ENCODE assay signal across 27 mouse cellular contexts in genomic region chrX:96126803-96127202, GRCm38 (mm10). TPM values are rescaled to one million over a fixed set of nuclear protein-coding genes. Genes with fewer than 3 reads are reported as not detected.
DNase-seq lines count a peak whose midpoint lies in the region; ATAC-seq lines count a peak whose summit lies in the region.
"Had no signal": no experiment of that assay in that cellular context is flagged by ENCODE, and none has a peak within 500 bp of the region (broad histone marks: within the 10 kb centered on the region; RNA-seq: fewer than 3 reads in every experiment).

No protein-coding gene starts in this region.

- ATAC-seq in heart, embryonic 15.5 days (replicated peaks; ENCODE audit: insufficient number of reproducible peaks, insufficient read depth, low FRiP score, low read depth): no peak
- ATAC-seq: CD4-positive, CD25-positive, alpha-beta regulatory T cell, adult 4 months; forebrain, embryonic 16.5 days; liver, embryonic 12.5 days had no signal

- H3K79me2 ChIP-seq in macrophage (ENCODE audit: inconsistent target): peaks cover 90% of the 10 kb centered on the region

- H3K27ac ChIP-seq in heart, embryonic 15.5 days: peak overlapping the region; percentile 37
- peak overlapping the region; percentile 38; the same call in 1 of the 2 replicates for H3K27ac ChIP-seq in macrophage
- H3K27ac ChIP-seq: embryonic facial prominence, embryonic 15.5 days; kidney, embryonic 15.5 days; limb, embryonic 13.5 days; liver, embryonic 12.5 days; neural tube, embryonic 12.5 days; stomach, postnatal 0 days had no signal

- H3K36me3 ChIP-seq in heart, embryonic 15.5 days: no peaks in the 10 kb centered on the region
- H3K36me3 ChIP-seq in macrophage (ENCODE audit: inconsistent target): no peaks in the 10 kb centered on the region
- H3K36me3 ChIP-seq: embryonic facial prominence, embryonic 15.5 days; kidney, embryonic 15.5 days; limb, embryonic 13.5 days; liver, embryonic 12.5 days; neural tube, embryonic 12.5 days had no signal

- H3K4me1 ChIP-seq in heart, embryonic 15.5 days (replicated peaks): peaks cover 25% of the 10 kb centered on the region
- H3K4me1 ChIP-seq: embryonic facial prominence, embryonic 15.5 days; limb, embryonic 13.5 days; neural tube, embryonic 12.5 days had no signal

- H3K4me3 ChIP-seq in heart, embryonic 15.5 days: no peak overlapping the region
- no peak overlapping the region for H3K4me3 ChIP-seq in macrophage (ENCODE audit: inconsistent target)
- H3K4me3 ChIP-seq: embryonic facial prominence, embryonic 15.5 days; kidney, embryonic 15.5 days; limb, embryonic 13.5 days; liver, embryonic 12.5 days; neural tube, embryonic 12.5 days had no signal

- peak; percentile 13 for DNase-seq in adrenal gland, adult 2 months
- DNase-seq in adrenal gland, adult 8-10 months: no peak
- no peak for DNase-seq in heart, postnatal 4 days
- peak; percentile 19 for DNase-seq in 416B (ENCODE audit: low read depth)
- DNase-seq in right cerebral cortex, postnatal 25 days: no peak
- DNase-seq in right cerebral cortex, postnatal 10 days (ENCODE audit: low spot score in 2 of 2): no peak
- DNase-seq: cerebellum, adult 9-10 months; gastrocnemius, postnatal 10 days; heart, adult 11 months; kidney, adult 11 months; kidney, postnatal 36 days; lung, adult 18-20 months; midbrain, embryonic 14.5 days; retina, postnatal 1 day; right cerebral cortex, postnatal 4 days; thymus, adult 2 months; thymus, postnatal 4 days had no signal

- no peak overlapping the region for H3K9ac ChIP-seq in heart, embryonic 15.5 days
- H3K9ac ChIP-seq: embryonic facial prominence, embryonic 15.5 days; kidney, embryonic 15.5 days; limb, embryonic 13.5 days; liver, embryonic 12.5 days; neural tube, embryonic 12.5 days had no signal

- 40% methylated on average over 3 of the region's 3 CpGs for WGBS in heart, embryonic 15.5 days
- 28% methylated on average over 3 of the region's 3 CpGs for WGBS in macrophage (ENCODE audit: missing documents)

- H3K27me3 ChIP-seq in heart, embryonic 15.5 days: no peaks in the 10 kb centered on the region
- H3K27me3 ChIP-seq: embryonic facial prominence, embryonic 15.5 days; limb, embryonic 13.5 days; liver, embryonic 12.5 days; neural tube, embryonic 12.5 days had no signal

- H3K9me3 ChIP-seq in heart, embryonic 15.5 days (replicated peaks): no peaks in the 10 kb centered on the region
- H3K9me3 ChIP-seq: embryonic facial prominence, embryonic 15.5 days; kidney, embryonic 15.5 days; limb, embryonic 13.5 days; liver, embryonic 12.5 days; neural tube, embryonic 12.5 days had no signal

- no peak overlapping the region for H3K4me2 ChIP-seq in heart, embryonic 15.5 days
- H3K4me2 ChIP-seq: embryonic facial prominence, embryonic 15.5 days; kidney, embryonic 15.5 days; limb, embryonic 13.5 days; liver, embryonic 12.5 days; neural tube, embryonic 12.5 days had no signal

RNA-seq across cellular contexts. Expression of gene Msn, which starts 31.0 kb away (rescaled TPM):
- total RNA-seq in adrenal gland, adult 2 months (2021): 100 to 1,000 TPM; 137 to 173 TPM
- polyA plus RNA-seq in adrenal gland, adult 2 months (2012; rRNA removed): 66.0 and 73.9 TPM in 2 replicates
- 100 to 1,000 TPM; 131 to 164 (median 151) TPM for total RNA-seq in adrenal gland, adult 8-10 months (2022)
- 172 and 194 TPM in 2 replicates for polyA plus RNA-seq in heart, embryonic 15.5 days (2015; fragmentation: Nextera tagmentation; extraction: Ambion mirVana)
- 100 to 1,000 TPM; 240 to 245 TPM for total RNA-seq in heart, postnatal 4 days (2021)
- 1,000 to 10,000 TPM in 2 of 26 experiments, 100 to 1,000 TPM in 24; 166 to 1,263 (median 461) TPM for total RNA-seq in macrophage (2018; cell fraction: chromatin; rRNA removed)
- 100 to 1,000 TPM; 404 to 776 (median 572) TPM for total RNA-seq in macrophage (2018; cell fraction: cytosol; rRNA removed)
- total RNA-seq in macrophage (2018; cell fraction: nucleus; rRNA removed): 1,000 to 10,000 TPM in 3 of 26 experiments, 100 to 1,000 TPM in 23; 289 to 1,349 (median 715) TPM
- polyA plus RNA-seq in macrophage (2018): 338 to 532 TPM (median 499 TPM) in 3 replicates

Comparison
In these comparisons a context has a peak if more than half of its experiments do, and no peak if none do; other contexts are left out.
1. DNase-seq: peak in adrenal gland, adult 2 months (single experiment) and 416B (single experiment); none in adrenal gland, adult 8-10 months (single experiment), heart, postnatal 4 days (single experiment), right cerebral cortex, postnatal 25 days (single experiment) and right cerebral cortex, postnatal 10 days (0 of 2).